Mouse (Mus musculus): ENCODE results near the gene Cry1. TPM values are rescaled to one million over a fixed set of nuclear protein-coding genes. Genes with fewer than 3 reads are reported as not detected.

Cry1 gene
- polyA plus RNA-seq, 1 experiment from 2014 or later = 17.3 TPM

GRCm38 (mm10) chr10:85136573-85136972 is 48.3 kb downstream of the Cry1 start:
- Histone ChIP-seq H3K36me3 (ENCODE audit: control insufficient read depth, insufficient read depth, low read length) (peaks cover 23% of the 10 kb centered on the region), H3K9me3 (ENCODE audit: control insufficient read depth, low read length) (no peaks in the 10 kb centered on the region), H3K4me1 (ENCODE audit: control insufficient read depth in 2 of 2, insufficient read depth in 2 of 2, low read length in 2 of 2) (no peaks in the 10 kb centered on the region; a peak in 1 of 4 replicates), H3K4me2 (ENCODE audit: low read length) (no peak overlapping the region), H3K27ac (replicated peaks in 1 of 2; ENCODE audit: control insufficient read depth in 1 of 2, insufficient read depth in 1 of 2, low read depth in 2 of 2, low read length in 2 of 2) (no peak overlapping the region), H3K4me3 (ENCODE audit: control insufficient read depth in 1 of 2, insufficient read depth in 1 of 2, low read depth in 1 of 2, low read length in 2 of 2) (no peak overlapping the region), H3K9ac (ENCODE audit: low read length) (no peak overlapping the region), H3K27me3 (ENCODE audit: control insufficient read depth, insufficient read depth, low read length) (no peaks in the 10 kb centered on the region)
- 87% methylated on average over 6 of the region's 6 CpGs for WGBS
- ATAC-seq (ENCODE audit: insufficient number of reproducible peaks, insufficient read depth, low FRiP score, low read depth) = no peak

- H3K9me3 ChIP-seq (ENCODE audit: control insufficient read depth, low read length) = no peaks in the 10 kb centered on the region
- H3K27ac ChIP-seq (replicated peaks in 1 of 2; ENCODE audit: control insufficient read depth in 1 of 2, insufficient read depth in 1 of 2, low read depth in 2 of 2, low read length in 2 of 2) = no peak overlapping the region
- peak overlapping the region in 1 of 2 experiments; percentile 64; a peak in 3 of 4 replicates for H3K4me3 ChIP-seq (ENCODE audit: control insufficient read depth in 1 of 2, insufficient read depth in 1 of 2, low read depth in 1 of 2, low read length in 2 of 2)
- 15% methylated on average over 7 of the region's 7 CpGs for WGBS
- H3K9ac ChIP-seq (ENCODE audit: low read length) = 0 out of 2 replicates have a peak overlapping the region, but pooled peaks have one; percentile 38
- peaks cover 0 to 10% of the 10 kb centered on the region in 2 experiments; a peak in 2 of 4 replicates for H3K4me1 ChIP-seq (ENCODE audit: control insufficient read depth in 2 of 2, insufficient read depth in 2 of 2, low read length in 2 of 2)
- no peak for ATAC-seq (ENCODE audit: insufficient number of reproducible peaks, insufficient read depth, low FRiP score, low read depth)
- peaks cover 13% of the 10 kb centered on the region for H3K36me3 ChIP-seq (ENCODE audit: control insufficient read depth, insufficient read depth, low read length)
- H3K27me3 ChIP-seq (ENCODE audit: control insufficient read depth, insufficient read depth, low read length) = no peaks in the 10 kb centered on the region
- peak overlapping the region; percentile 80 for H3K4me2 ChIP-seq (ENCODE audit: low read length)
Observed at GRCm38 (mm10) chr10:85128453-85128852, 56.4 kb downstream of the Cry1 start.

- Histone ChIP-seq H3K9ac (ENCODE audit: low read length) (peak within 1 kb of the TSS; percentile 76), H3K9me3 (ENCODE audit: control insufficient read depth, low read length) (no peaks in the 10 kb centered on the region), H3K4me2 (ENCODE audit: low read length) (peak within 1 kb of the TSS; percentile 80), H3K4me1 (ENCODE audit: control insufficient read depth in 2 of 2, insufficient read depth in 2 of 2, low read length in 2 of 2) (peaks cover 0 to 10% of the 10 kb centered on the region in 2 experiments; a peak in 2 of 4 replicates), H3K27me3 (ENCODE audit: control insufficient read depth, insufficient read depth, low read length) (no peaks in the 10 kb centered on the region), H3K27ac (replicated peaks in 1 of 2; ENCODE audit: control insufficient read depth in 1 of 2, insufficient read depth in 1 of 2, low read depth in 2 of 2, low read length in 2 of 2) (no peak within 1 kb of the TSS), H3K36me3 (ENCODE audit: control insufficient read depth, insufficient read depth, low read length) (peaks cover 11% of the 10 kb centered on the region), H3K4me3 (ENCODE audit: control insufficient read depth in 1 of 2, insufficient read depth in 1 of 2, low read depth in 1 of 2, low read length in 2 of 2) (peak within 1 kb of the TSS; percentile 64 to 93)
- 7% methylated on average over 20 of the region's 20 CpGs for WGBS
- ATAC-seq (ENCODE audit: insufficient number of reproducible peaks, insufficient read depth, low FRiP score, low read depth) = peak; percentile 100
Observed at GRCm38 (mm10) chr10:85127395-85128287, 57.2 kb downstream of the Cry1 start, which contains the start of gene Mterf2. Mterf2 (minus strand) TSS chr10:85128027.

- Histone ChIP-seq H3K9me3 (ENCODE audit: control insufficient read depth, low read length) (no peaks in the 10 kb centered on the region), H3K4me1 (ENCODE audit: control insufficient read depth in 2 of 2, insufficient read depth in 2 of 2, low read length in 2 of 2) (peaks cover 0 to 10% of the 10 kb centered on the region in 2 experiments; a peak in 2 of 4 replicates), H3K36me3 (ENCODE audit: control insufficient read depth, insufficient read depth, low read length) (peaks cover 28% of the 10 kb centered on the region), H3K9ac (ENCODE audit: low read length) (no peak overlapping the region), H3K27me3 (ENCODE audit: control insufficient read depth, insufficient read depth, low read length) (no peaks in the 10 kb centered on the region), H3K4me3 (ENCODE audit: control insufficient read depth in 1 of 2, insufficient read depth in 1 of 2, low read depth in 1 of 2, low read length in 2 of 2) (no peak overlapping the region), H3K27ac (replicated peaks in 1 of 2; ENCODE audit: control insufficient read depth in 1 of 2, insufficient read depth in 1 of 2, low read depth in 2 of 2, low read length in 2 of 2) (no peak overlapping the region), H3K4me2 (ENCODE audit: low read length) (no peak overlapping the region)
- ATAC-seq (ENCODE audit: insufficient number of reproducible peaks, insufficient read depth, low FRiP score, low read depth) = no peak
- WGBS = 86% methylated on average over 13 of the region's 13 CpGs
Observed at GRCm38 (mm10) chr10:85125184-85125583, 59.7 kb downstream of the Cry1 start.

- Histone ChIP-seq H3K27ac (replicated peaks in 1 of 2; ENCODE audit: control insufficient read depth in 1 of 2, insufficient read depth in 1 of 2, low read depth in 2 of 2, low read length in 2 of 2) (no peak overlapping the region), H3K4me2 (ENCODE audit: low read length) (no peak overlapping the region), H3K27me3 (ENCODE audit: control insufficient read depth, insufficient read depth, low read length) (no peaks in the 10 kb centered on the region), H3K36me3 (ENCODE audit: control insufficient read depth, insufficient read depth, low read length) (peaks cover 56% of the 10 kb centered on the region), H3K9me3 (ENCODE audit: control insufficient read depth, low read length) (no peaks in the 10 kb centered on the region), H3K4me1 (ENCODE audit: control insufficient read depth in 2 of 2, insufficient read depth in 2 of 2, low read length in 2 of 2) (peaks cover 0 to 9% of the 10 kb centered on the region in 2 experiments; a peak in 1 of 4 replicates), H3K4me3 (ENCODE audit: control insufficient read depth in 1 of 2, insufficient read depth in 1 of 2, low read depth in 1 of 2, low read length in 2 of 2) (no peak overlapping the region), H3K9ac (ENCODE audit: low read length) (no peak overlapping the region)
- ATAC-seq (ENCODE audit: insufficient number of reproducible peaks, insufficient read depth, low FRiP score, low read depth) = no peak
- WGBS = 69% methylated on average over 4 of the region's 4 CpGs
Observed at GRCm38 (mm10) chr10:85114409-85114808, 70.5 kb downstream of the Cry1 start.

- peak overlapping the region; percentile 81 for H3K4me2 ChIP-seq (ENCODE audit: low read length)
- no peaks in the 10 kb centered on the region for H3K27me3 ChIP-seq (ENCODE audit: control insufficient read depth, insufficient read depth, low read length)
- WGBS = under 1% methylated on average over 34 of the region's 34 CpGs
- H3K4me3 ChIP-seq (ENCODE audit: control insufficient read depth in 1 of 2, insufficient read depth in 1 of 2, low read depth in 1 of 2, low read length in 2 of 2) = peak overlapping the region; percentile 94 to 97
- peak; percentile 11 for ATAC-seq (ENCODE audit: insufficient number of reproducible peaks, insufficient read depth, low FRiP score, low read depth)
- peak overlapping the region; percentile 97 for H3K9ac ChIP-seq (ENCODE audit: low read length)
- no peaks in the 10 kb centered on the region for H3K9me3 ChIP-seq (ENCODE audit: control insufficient read depth, low read length)
- H3K27ac ChIP-seq (replicated peaks in 1 of 2; ENCODE audit: control insufficient read depth in 1 of 2, insufficient read depth in 1 of 2, low read depth in 2 of 2, low read length in 2 of 2) = peak overlapping the region; percentile 88 to 91
- H3K4me1 ChIP-seq (ENCODE audit: control insufficient read depth in 2 of 2, insufficient read depth in 2 of 2, low read length in 2 of 2) = peaks cover 0 to 18% of the 10 kb centered on the region in 2 experiments; a peak in 2 of 4 replicates
- H3K36me3 ChIP-seq (ENCODE audit: control insufficient read depth, insufficient read depth, low read length) = no peaks in the 10 kb centered on the region
Observed at GRCm38 (mm10) chr10:85103085-85103885, 81.6 kb downstream of the Cry1 start.
